Mouse (Mus musculus) stomach, postnatal 0 days (tissue): ENCODE results near the gene Sgpl1.

ENCODE experiments used
- CTCF ChIP-seq: IDR thresholded peaks from 2 replicates; pipeline ENCODE4 v1.5.1; 2016; ENCODE audit warnings: antibody characterized with exemption, low read depth, mild to moderate bottlenecking, moderate library complexity
- EP300 ChIP-seq: optimal IDR thresholded peaks from 2 replicates; pipeline ENCODE3; 2016; ENCODE audit warnings: antibody characterized with exemption

DNA sequence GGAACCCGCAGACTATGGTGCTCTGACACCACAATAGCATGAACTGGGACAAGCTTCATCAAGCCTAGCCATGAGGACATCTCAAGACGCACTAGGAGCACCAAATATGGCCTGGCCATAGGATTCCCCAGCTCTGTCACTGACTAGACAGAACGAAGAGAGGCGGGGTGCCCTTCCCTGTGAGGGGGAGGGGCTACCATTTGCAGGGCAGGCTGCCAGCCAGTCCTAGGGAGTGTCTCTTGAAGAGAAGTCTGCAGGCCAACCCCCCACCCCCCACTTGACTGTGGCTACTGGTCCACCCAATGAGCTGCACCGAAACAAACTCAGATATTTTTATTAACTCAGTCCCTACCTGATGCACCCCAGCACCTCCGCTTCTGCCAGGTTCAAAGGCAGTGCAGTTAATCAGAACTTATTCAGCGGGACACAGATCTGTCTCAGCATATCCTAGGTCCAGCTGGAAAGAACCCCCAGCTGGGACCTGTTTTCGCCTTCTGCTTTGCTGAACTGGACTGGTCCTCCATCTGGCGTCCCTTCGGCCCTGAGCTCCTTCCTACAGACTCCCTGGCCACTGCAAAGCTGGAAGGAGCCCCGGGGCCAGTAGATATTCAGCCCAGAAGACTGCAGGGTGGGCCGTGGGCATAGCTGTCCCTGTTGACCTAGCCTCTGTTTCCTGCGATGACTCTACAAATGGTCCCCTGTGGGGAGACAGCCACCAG, 82.1 kb downstream of the Sgpl1 start:
- TF ChIP-seq CTCF: no peak
- no peak for TF ChIP-seq EP300
